Mouse (Mus musculus) limb, embryonic 13.5 days (tissue): ENCODE measurements around the gene Ddn. TPM values are rescaled to one million over a fixed set of nuclear protein-coding genes. Genes with fewer than 3 reads are reported as not detected.
A peak's percentile ranks its signal among the peaks of the same experiment; 100 is the strongest.

Source experiments
- ATAC-seq: fragments of 200-750 bp; cut with Nextera tagmentation; 2 replicates; pipeline ENCODE4 v1.8.0; 2017; ENCODE audit warnings: low read depth, moderate number of reproducible peaks, moderate TSS enrichment; ENCODE audit not compliant: low FRiP score
- H3K27ac ChIP-seq: fragments of 300-500 bp; sonication (generic); 2 replicates; pipeline ENCODE4 v1.5.1; 2015; ENCODE audit warnings: inconsistent platforms, mild to moderate bottlenecking, moderate library complexity
- H3K27me3 ChIP-seq: fragments of 300-500 bp; sonication (generic); 2 replicates; pipeline ENCODE4 v1.6.1; 2015; ENCODE audit warnings: mild to moderate bottlenecking, inconsistent platforms
- H3K36me3 ChIP-seq: fragments of 300-500 bp; sonication (generic); 2 replicates; pipeline ENCODE4 v1.6.1; 2015; ENCODE audit warnings: inconsistent platforms, mild to moderate bottlenecking, moderate library complexity
- H3K4me1 ChIP-seq: fragments of 300-500 bp; sonication (generic); 2 replicates; pipeline ENCODE4 v1.6.1; 2015; ENCODE audit warnings: inconsistent platforms
- H3K4me2 ChIP-seq: fragments of 300-500 bp; sonication (generic); replicated peaks from 2 replicates; pipeline ENCODE4 v1.6.1; 2015; ENCODE audit warnings: inconsistent platforms, mild to moderate bottlenecking, moderate library complexity
- H3K4me3 ChIP-seq: fragments of 300-500 bp; sonication (generic); 2 replicates; pipeline ENCODE4 v1.5.1; 2015; ENCODE audit warnings: moderate library complexity, mild to moderate bottlenecking, inconsistent platforms
- H3K9ac ChIP-seq: fragments of 300-500 bp; sonication (generic); 2 replicates; pipeline ENCODE4 v1.6.1; 2015; ENCODE audit warnings: mild to moderate bottlenecking, inconsistent platforms
- H3K9me3 ChIP-seq: fragments of 300-500 bp; sonication (generic); 2 replicates; pipeline ENCODE4 v1.6.1; 2016; ENCODE audit warnings: inconsistent platforms
- WGBS: fragments of 180-500 bp; shearing (Covaris S2); methylation state at CpG from one replicate; pipeline ENCODE4 v1.1.7; 2015; 5-methylcytosine and 5-hydroxymethylcytosine counted together
- polyA plus RNA-seq: library from polyadenylated mRNA; unstranded; fragments of >200 nt; fragmentation: Nextera tagmentation; extraction: Ambion mirVana; gene quantifications from 2 replicates; pipeline ENCODE4 v1.2.1, GENCODE M21; 2015

The Ddn gene
- polyA plus RNA-seq, 1 experiment from 2014 or later = 0.05 TPM

DNA sequence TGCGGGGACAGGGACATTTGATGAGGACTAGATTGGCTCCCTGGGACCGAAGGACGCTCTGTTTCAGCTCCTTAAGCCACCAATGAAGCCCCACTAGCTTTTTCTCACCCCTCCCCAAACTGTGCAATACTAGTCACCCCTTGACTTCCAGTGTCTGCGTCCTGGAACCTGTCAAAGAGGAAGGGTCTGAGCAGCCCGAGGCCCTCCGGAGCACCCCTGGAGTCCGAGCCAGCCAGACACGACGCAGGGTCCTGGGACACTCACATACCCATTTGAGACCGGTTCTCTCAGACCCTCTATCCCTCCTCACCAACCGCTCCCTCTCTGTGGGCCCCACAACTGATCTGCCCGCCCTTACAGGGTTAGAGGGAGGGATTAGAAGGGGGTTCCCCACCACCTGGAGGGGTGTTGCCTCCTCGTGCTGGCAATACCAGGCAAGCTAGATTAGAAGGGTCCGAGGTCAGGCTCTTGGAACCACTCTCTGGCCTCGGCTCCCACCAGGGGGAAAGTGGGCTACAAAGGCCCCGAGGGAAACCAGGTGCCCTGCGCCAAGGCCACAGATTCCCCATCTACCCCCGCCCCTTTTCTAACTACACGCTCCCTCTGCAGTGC is 32.2 kb downstream of the Ddn start:
- no peak overlapping the region for H3K27ac ChIP-seq
- WGBS = under 1% methylated on average over 19 of the region's 19 CpGs
- no peaks in the 10 kb centered on the region for H3K9me3 ChIP-seq
- H3K4me3 ChIP-seq = peak overlapping the region; percentile 38
- peaks cover 62% of the 10 kb centered on the region for H3K4me1 ChIP-seq
- ATAC-seq = no peak
- peaks cover 100% of the 10 kb centered on the region for H3K27me3 ChIP-seq
- H3K36me3 ChIP-seq = no peaks in the 10 kb centered on the region
- H3K4me2 ChIP-seq = peak overlapping the region; percentile 57
- H3K9ac ChIP-seq = peak overlapping the region; percentile 25; the same call in 1 of the 2 replicates

GRCm38 (mm10) chr15:98776280-98777004 is 32.8 kb downstream of the Ddn start:
- Histone ChIP-seq H3K4me3 (peak overlapping the region; percentile 38), H3K36me3 (no peaks in the 10 kb centered on the region), H3K4me1 (peaks cover 64% of the 10 kb centered on the region), H3K4me2 (peak overlapping the region; percentile 57), H3K9ac (peak overlapping the region; percentile 25), H3K27ac (peak overlapping the region; percentile 69; the same call in 1 of the 2 replicates), H3K27me3 (peaks cover 100% of the 10 kb centered on the region), H3K9me3 (no peaks in the 10 kb centered on the region)
- 1% methylated on average over 62 of the region's 62 CpGs for WGBS
- peak; percentile 12; the same call in 1 of the 2 replicates for ATAC-seq

DNA sequence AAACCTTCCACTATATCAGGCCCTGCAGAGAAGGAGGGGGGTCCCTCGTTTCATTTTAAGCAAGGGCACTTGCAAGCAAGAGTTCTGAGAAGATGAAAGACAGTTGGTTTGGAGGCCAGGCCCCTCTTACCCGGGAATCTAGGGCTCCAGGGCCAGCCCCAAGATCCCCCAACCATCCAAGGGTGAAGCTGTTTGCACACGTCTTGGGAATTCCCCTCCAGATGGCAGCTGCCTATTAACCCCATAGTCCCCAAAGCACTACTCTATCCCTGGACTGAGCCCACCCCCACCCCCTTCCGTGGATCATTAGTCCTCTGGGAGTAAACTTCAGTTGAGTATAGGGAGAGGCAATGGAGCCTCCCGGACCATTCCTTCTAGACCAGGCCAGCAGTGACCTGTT is 33.8 kb downstream of the Ddn start:
- H3K36me3 ChIP-seq = no peaks in the 10 kb centered on the region
- H3K9ac ChIP-seq = no peak overlapping the region
- H3K4me2 ChIP-seq = peak overlapping the region; percentile 57
- no peak overlapping the region for H3K27ac ChIP-seq
- peaks cover 62% of the 10 kb centered on the region for H3K4me1 ChIP-seq
- no peak for ATAC-seq
- H3K4me3 ChIP-seq = peak overlapping the region; percentile 38
- 3% methylated on average over 5 of the region's 5 CpGs for WGBS
- no peaks in the 10 kb centered on the region for H3K9me3 ChIP-seq
- H3K27me3 ChIP-seq = peaks cover 100% of the 10 kb centered on the region

- H3K36me3 ChIP-seq = no peaks in the 10 kb centered on the region
- peak overlapping the region; percentile 21; the same call in 1 of the 2 replicates for H3K4me2 ChIP-seq
- H3K9me3 ChIP-seq = no peaks in the 10 kb centered on the region
- no peak for ATAC-seq
- 9% methylated on average over 15 of the region's 15 CpGs for WGBS
- no peak overlapping the region for H3K27ac ChIP-seq
- H3K9ac ChIP-seq = no peak overlapping the region
- no peak overlapping the region for H3K4me3 ChIP-seq
- peaks cover 56% of the 10 kb centered on the region for H3K4me1 ChIP-seq
- peaks cover 100% of the 10 kb centered on the region for H3K27me3 ChIP-seq
Measured at GRCm38 (mm10) chr15:98774096-98774495, 35.2 kb downstream of the Ddn start.

GRCm38 (mm10) chr15:98772511-98773211 is 36.6 kb downstream of the Ddn start:
- peak overlapping the region; percentile 60 for H3K4me2 ChIP-seq
- H3K9ac ChIP-seq = peak overlapping the region; percentile 54
- peak overlapping the region; percentile 39 for H3K4me3 ChIP-seq
- H3K9me3 ChIP-seq = no peaks in the 10 kb centered on the region
- no peak overlapping the region for H3K27ac ChIP-seq
- H3K4me1 ChIP-seq = peaks cover 47% of the 10 kb centered on the region
- no peaks in the 10 kb centered on the region for H3K36me3 ChIP-seq
- WGBS = 4% methylated on average over 36 of the region's 36 CpGs
- no peak for ATAC-seq
- peaks cover 100% of the 10 kb centered on the region for H3K27me3 ChIP-seq

DNA sequence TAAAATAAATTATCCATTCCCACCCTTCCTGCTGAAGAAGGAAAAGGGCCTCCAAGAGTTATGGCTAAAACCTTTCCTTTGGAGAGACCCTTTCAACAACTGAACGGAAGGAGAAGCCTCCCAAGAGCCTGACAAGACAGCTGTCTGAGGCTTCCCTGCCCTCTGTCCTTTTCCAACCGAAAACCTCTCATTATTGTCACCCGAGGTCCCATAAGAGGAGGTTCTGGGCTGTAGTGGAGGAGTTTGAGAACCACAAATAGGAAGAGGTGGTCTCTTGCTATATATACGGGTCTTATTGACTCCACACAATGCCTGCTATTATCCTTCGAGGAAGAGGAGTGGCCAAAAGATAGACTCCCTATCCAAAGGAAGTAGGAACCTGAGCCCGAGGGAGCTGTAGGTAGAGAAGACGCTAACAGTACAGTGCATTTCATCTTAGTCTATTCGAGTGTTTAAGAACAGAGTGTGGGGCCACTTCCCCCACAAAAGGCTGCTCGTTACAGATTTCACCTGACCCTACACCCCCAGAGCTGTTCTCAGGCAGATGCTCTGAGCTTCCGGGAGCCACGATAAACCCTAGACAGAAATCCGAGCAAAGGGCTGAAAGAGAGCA is 37.4 kb downstream of the Ddn start:
- no peak for ATAC-seq
- H3K4me1 ChIP-seq = peaks cover 39% of the 10 kb centered on the region
- H3K9ac ChIP-seq = peak overlapping the region; percentile 54
- peak overlapping the region; percentile 60 for H3K4me2 ChIP-seq
- H3K4me3 ChIP-seq = peak overlapping the region; percentile 39
- H3K27ac ChIP-seq = no peak overlapping the region
- 7% methylated on average over 12 of the region's 12 CpGs for WGBS
- no peaks in the 10 kb centered on the region for H3K9me3 ChIP-seq
- H3K27me3 ChIP-seq = peaks cover 92% of the 10 kb centered on the region
- H3K36me3 ChIP-seq = no peaks in the 10 kb centered on the region

DNA sequence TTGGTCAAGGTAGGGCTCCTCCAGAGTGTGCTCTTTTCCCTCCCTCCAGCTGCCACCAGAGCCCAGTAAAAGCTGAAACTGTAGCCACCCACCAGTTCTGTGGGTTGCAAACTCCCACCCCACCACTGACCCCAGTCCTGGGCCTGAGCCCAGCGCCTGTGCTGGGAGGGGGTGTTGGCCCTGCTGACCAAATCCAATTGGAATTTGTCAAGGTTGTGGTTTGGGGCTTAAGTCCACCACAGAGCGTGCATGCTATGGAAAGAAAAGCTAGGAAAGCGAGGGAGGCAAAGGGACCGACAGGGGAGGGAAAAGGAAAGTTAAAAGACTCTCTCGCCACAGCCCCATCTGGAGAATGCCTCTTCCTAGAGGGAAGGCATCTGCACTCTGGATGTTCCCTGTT is 41.0 kb downstream of the Ddn start:
- H3K4me2 ChIP-seq = no peak overlapping the region
- 9% methylated on average over 5 of the region's 5 CpGs for WGBS
- H3K4me3 ChIP-seq = no peak overlapping the region
- H3K27me3 ChIP-seq = peaks cover 73% of the 10 kb centered on the region
- no peak overlapping the region for H3K9ac ChIP-seq
- no peaks in the 10 kb centered on the region for H3K9me3 ChIP-seq
- ATAC-seq = no peak
- peaks cover 21% of the 10 kb centered on the region for H3K4me1 ChIP-seq
- no peaks in the 10 kb centered on the region for H3K36me3 ChIP-seq
- no peak overlapping the region for H3K27ac ChIP-seq

DNA sequence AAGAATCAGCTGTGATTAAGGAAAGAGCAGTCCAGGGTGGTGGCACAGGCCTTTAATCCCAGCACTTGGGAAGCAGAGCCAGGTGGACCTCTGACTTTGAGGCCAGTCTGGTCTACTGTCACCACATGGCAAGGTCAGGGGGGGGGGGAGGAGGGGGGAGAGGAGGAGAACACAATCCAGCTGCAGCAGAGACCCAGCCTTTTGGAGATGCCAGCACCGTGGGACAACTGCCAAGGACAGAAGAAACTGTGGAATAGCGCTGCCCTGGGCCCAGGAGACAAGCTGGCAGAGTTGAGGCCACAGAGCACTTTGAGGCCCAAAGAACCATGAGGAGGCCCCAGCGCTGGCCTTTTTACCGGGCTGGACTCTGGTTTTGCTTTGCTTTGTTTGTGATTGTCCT is 43.4 kb downstream of the Ddn start:
- no peak for ATAC-seq
- peaks cover 21% of the 10 kb centered on the region for H3K4me1 ChIP-seq
- peaks cover 50% of the 10 kb centered on the region for H3K27me3 ChIP-seq
- no peak overlapping the region for H3K27ac ChIP-seq
- WGBS = 66% methylated on average over 4 of the region's 4 CpGs
- H3K9me3 ChIP-seq = no peaks in the 10 kb centered on the region
- no peak overlapping the region for H3K4me3 ChIP-seq
- H3K9ac ChIP-seq = no peak overlapping the region
- no peak overlapping the region for H3K4me2 ChIP-seq
- 0 out of 2 replicates have a peak, but pooled peaks cover 3% of the 10 kb centered on the region for H3K36me3 ChIP-seq

DNA sequence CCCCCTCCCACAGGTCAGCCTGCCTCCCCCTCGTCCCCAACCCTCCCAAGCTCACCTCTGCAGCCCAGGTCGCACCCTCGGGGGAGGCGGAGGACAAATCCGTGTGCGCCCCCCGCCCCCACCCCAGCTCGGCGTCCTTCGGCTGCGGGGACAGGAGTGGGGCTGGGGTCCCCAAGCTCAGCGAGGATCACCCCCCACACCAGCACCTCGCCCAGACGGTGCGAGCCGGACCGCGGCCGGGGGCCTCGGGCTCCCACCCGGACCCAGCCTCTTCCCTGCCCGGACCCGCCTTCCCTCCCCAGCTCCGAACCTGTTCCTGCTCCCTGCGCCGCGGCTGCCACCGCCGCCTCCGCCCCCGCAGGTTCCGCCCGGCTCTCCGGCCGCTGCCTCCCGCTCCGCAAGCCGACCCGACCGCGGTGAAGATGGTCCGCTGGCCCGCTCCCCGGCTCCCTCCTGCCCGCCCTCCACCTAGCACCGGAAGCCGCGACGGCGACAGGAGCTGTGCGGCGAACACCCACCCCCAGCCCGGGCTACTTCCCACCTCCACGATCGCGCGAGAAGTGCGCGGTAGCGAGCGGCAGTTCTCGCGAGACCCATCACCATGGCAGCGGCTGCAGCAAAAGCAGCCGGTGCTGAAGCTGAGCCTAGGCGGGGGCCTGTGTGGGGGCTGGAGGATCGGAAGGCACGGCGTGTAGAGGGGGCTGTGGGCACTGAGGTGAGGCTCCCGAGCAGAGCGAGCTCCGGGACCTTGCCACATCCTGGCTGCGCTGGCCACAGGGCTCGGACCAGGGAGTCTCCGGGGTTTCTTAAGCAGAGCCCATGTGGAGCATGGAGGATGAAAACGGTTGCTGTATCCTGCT is 46.4 kb downstream of the Ddn start, which contains the start of gene Arf3:
Gene Arf3, minus strand, starts transcription at position 545 of the 860 bp plus-strand sequence.
- ATAC-seq = peak; percentile 95
- peak within 1 kb of the TSS; percentile 94 for H3K9ac ChIP-seq
- peak within 1 kb of the TSS; percentile 99 for H3K4me3 ChIP-seq
- H3K27me3 ChIP-seq = peaks cover 20% of the 10 kb centered on the region; the same call in 1 of the 2 replicates
- H3K36me3 ChIP-seq = peaks cover 29% of the 10 kb centered on the region
- WGBS = under 1% methylated on average over 64 of the region's 76 CpGs
- H3K27ac ChIP-seq = peak within 1 kb of the TSS; percentile 75
- peaks cover 22% of the 10 kb centered on the region for H3K4me1 ChIP-seq
- H3K9me3 ChIP-seq = no peaks in the 10 kb centered on the region
- H3K4me2 ChIP-seq = peak within 1 kb of the TSS; percentile 87

DNA sequence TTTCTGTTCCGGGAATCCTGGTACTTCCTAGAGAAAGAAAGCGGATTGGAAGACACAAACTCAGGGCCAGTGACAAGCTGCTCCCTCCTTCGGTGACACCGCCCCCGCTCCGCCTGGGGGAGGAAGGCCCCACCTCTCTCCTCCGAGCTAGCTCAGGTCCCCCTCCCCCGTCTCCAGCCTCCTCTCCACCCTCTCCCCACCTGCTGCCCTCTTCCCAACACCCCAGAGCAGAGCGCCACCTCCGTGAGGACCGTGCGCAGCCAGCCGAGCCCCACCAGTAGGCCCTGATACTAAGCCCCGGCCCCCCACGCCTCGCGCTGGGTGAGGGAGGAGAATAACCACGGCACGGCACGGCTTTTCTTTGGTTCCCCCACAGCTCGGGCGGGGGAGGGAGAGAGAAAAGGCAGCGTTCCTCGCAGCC is 47.1 kb downstream of the Ddn start:
- Histone ChIP-seq H3K36me3 (peaks cover 29% of the 10 kb centered on the region), H3K27me3 (peaks cover 18% of the 10 kb centered on the region; the same call in 1 of the 2 replicates), H3K27ac (peak overlapping the region; percentile 75), H3K9ac (peak overlapping the region; percentile 94), H3K9me3 (no peaks in the 10 kb centered on the region), H3K4me1 (peaks cover 22% of the 10 kb centered on the region), H3K4me2 (peak overlapping the region; percentile 87), H3K4me3 (peak overlapping the region; percentile 99)
- WGBS = under 1% methylated on average over 24 of the region's 24 CpGs
- peak; percentile 69 for ATAC-seq

GRCm38 (mm10) chr15:98754125-98754524 is 55.2 kb downstream of the Ddn start:
- Histone ChIP-seq H3K27ac (no peak overlapping the region), H3K4me1 (no peaks in the 10 kb centered on the region), H3K4me3 (no peak overlapping the region), H3K27me3 (no peaks in the 10 kb centered on the region), H3K36me3 (peaks cover 43% of the 10 kb centered on the region), H3K9me3 (no peaks in the 10 kb centered on the region), H3K4me2 (no peak overlapping the region), H3K9ac (no peak overlapping the region)
- 86% methylated on average over 2 of the region's 2 CpGs for WGBS
- ATAC-seq = no peak
